Mouse (Mus musculus) embryonic fibroblast, embryonic 13.5 days (primary cell): Measurements from ENCODE around the gene Zfp524.
A peak's percentile ranks its signal among the peaks of the same experiment; 100 is the strongest.

Source experiments
- CTCF ChIP-seq: IDR thresholded peaks from 2 replicates; pipeline ENCODE4 v1.5.1; 2011; ENCODE audit warnings: mild to moderate bottlenecking, control low read depth, low read length, moderate library complexity, borderline replicate concordance; ENCODE audit not compliant: insufficient read depth
- POLR2A ChIP-seq: IDR thresholded peaks from 2 replicates; pipeline ENCODE4 v1.6.1; 2011; ENCODE audit warnings: low read depth, mild to moderate bottlenecking, control low read depth, low read length, moderate library complexity

DNA sequence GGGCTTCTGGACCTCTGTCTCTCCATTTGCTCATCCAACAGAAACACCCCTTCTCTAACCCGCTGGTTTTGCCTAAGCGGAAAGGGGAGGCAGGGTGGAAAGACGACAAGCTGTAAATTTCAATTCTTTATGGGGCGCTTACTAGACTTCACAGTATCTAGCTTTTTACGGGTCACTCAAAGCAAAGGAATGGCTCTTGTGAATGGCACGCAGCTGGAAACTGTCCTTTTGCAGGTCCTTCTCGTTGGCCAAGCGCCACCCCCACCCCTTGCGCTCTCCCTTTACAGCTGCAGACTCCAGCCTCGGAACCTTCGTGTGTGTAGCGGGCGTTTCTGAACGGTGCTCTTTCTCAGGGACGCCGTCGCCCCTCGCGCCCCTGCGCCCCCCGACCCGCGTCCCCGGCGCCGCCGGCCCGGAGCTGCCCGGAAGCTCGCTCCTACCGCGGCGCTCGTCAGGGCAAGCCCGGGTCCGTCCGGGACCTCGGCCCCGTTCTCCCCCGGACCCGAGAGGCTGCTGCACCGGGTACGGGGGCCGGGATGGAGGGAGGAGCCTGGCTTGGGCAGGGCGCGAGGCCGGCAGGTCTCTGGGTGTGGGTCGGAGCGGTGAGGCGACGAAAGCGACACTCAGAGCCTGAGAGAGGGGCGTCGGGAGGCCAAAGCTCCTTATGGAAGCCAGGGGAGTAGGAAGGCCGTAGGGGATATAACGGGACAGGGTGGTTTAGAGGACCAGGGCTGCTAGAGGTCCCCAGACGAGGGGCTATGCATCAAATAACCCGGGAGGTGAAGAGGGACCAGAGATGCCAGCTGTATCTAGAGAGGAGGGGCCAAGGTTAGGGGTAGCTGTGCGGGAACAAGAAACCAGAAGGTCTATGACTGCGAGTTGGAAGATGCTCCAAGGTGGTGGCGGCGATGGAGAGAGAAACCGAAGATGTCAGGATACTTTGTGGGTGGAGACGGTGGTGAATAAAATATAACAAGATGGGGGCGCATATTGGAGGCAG is 37.3 kb downstream of the Zfp524 start, which contains the start of gene Zfp580:
- peak; percentile 78 for TF ChIP-seq POLR2A
- no peak for TF ChIP-seq CTCF
